Mouse (Mus musculus): ENCODE measurements around the gene Dio3. TPM values are rescaled to one million over a fixed set of nuclear protein-coding genes. Genes with fewer than 3 reads are reported as not detected.

Gene Dio3
- polyA plus RNA-seq (2016; fragmentation: Nextera tagmentation; extraction: Ambion mirVana), result 0.13 and 0.41 TPM in 2 replicates

DNA sequence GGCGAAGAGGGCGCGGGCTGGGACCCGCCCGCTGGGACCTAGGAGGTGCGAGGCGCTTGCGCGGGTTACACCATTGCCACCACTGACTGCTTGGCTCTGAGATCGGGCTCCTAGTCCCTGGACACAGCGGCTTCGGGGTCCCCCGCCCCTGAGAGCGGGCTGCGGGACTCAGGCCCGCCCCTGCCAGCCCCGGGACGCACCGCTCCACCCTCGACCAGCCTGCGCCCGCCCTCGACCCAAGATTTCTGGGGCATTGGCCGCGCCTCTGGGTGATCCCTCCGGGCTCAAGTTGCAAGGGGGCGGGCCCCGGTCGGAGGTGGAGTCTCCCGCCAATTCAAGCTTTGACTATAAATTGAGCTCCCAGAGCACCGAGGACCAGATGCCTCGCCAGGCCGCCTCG lies at the start of gene Dio3:
Gene Dio3 (plus strand): TSS at position 216 of the 400 bp plus-strand sequence.
- H3K27me3 ChIP-seq (replicated peaks), result peaks cover 100% of the 10 kb centered on the region
- H3K9me3 ChIP-seq (replicated peaks), result no peaks in the 10 kb centered on the region
- H3K27ac ChIP-seq, result no peak within 1 kb of the TSS
- ATAC-seq, result peak; percentile 56
- H3K9ac ChIP-seq, result no peak within 1 kb of the TSS
- peak within 1 kb of the TSS; percentile 41 for H3K4me3 ChIP-seq
- no peaks in the 10 kb centered on the region for H3K36me3 ChIP-seq
- no peaks in the 10 kb centered on the region for H3K4me1 ChIP-seq
- peak within 1 kb of the TSS; percentile 51 for H3K4me2 ChIP-seq
- WGBS (ENCODE audit: insufficient replicate concordance), result 3% methylated on average over 30 of the region's 34 CpGs

DNA sequence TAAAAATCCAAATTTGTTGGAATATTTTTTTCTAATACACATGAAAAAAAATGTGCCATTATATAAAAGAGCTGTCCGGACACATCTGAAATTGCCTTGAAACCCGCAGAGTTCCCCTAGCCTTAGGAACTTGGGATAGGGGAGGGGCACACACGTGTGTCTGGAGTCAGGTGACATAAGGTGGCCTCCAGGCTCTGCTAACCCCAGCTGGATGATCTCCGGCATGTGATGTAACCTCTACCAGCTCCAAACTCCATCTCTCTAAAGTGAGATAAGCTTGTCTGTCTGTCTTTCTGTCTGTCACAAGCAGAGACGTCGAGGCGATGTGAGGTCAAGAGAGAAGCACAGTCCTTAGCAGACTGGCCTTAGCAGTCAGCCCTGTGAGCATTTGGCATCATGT lies 48.6 kb upstream of the Dio3 start:
- H3K27ac ChIP-seq, result no peak overlapping the region
- H3K4me1 ChIP-seq, result no peaks in the 10 kb centered on the region
- H3K27me3 ChIP-seq (replicated peaks), result no peaks in the 10 kb centered on the region
- 56% methylated on average over 7 of the region's 7 CpGs for WGBS (ENCODE audit: insufficient replicate concordance)
- H3K4me2 ChIP-seq, result no peak overlapping the region
- no peaks in the 10 kb centered on the region for H3K9me3 ChIP-seq (replicated peaks)
- H3K4me3 ChIP-seq, result no peak overlapping the region
- no peaks in the 10 kb centered on the region for H3K36me3 ChIP-seq
- no peak overlapping the region for H3K9ac ChIP-seq
- peak; percentile 51; the same call in 1 of the 2 replicates for ATAC-seq

- H3K4me2 ChIP-seq, result no peak overlapping the region
- no peaks in the 10 kb centered on the region for H3K4me1 ChIP-seq
- no peaks in the 10 kb centered on the region for H3K9me3 ChIP-seq (replicated peaks)
- no peak overlapping the region for H3K27ac ChIP-seq
- no peak overlapping the region for H3K4me3 ChIP-seq
- no peaks in the 10 kb centered on the region for H3K27me3 ChIP-seq (replicated peaks)
- WGBS (ENCODE audit: insufficient replicate concordance), result 57% methylated on average over 8 of the region's 8 CpGs
- ATAC-seq, result peak; percentile 61
- H3K9ac ChIP-seq, result no peak overlapping the region
- H3K36me3 ChIP-seq, result no peaks in the 10 kb centered on the region
Observed at GRCm38 (mm10) chr12:110230767-110231166, 48.1 kb upstream of the Dio3 start.

DNA sequence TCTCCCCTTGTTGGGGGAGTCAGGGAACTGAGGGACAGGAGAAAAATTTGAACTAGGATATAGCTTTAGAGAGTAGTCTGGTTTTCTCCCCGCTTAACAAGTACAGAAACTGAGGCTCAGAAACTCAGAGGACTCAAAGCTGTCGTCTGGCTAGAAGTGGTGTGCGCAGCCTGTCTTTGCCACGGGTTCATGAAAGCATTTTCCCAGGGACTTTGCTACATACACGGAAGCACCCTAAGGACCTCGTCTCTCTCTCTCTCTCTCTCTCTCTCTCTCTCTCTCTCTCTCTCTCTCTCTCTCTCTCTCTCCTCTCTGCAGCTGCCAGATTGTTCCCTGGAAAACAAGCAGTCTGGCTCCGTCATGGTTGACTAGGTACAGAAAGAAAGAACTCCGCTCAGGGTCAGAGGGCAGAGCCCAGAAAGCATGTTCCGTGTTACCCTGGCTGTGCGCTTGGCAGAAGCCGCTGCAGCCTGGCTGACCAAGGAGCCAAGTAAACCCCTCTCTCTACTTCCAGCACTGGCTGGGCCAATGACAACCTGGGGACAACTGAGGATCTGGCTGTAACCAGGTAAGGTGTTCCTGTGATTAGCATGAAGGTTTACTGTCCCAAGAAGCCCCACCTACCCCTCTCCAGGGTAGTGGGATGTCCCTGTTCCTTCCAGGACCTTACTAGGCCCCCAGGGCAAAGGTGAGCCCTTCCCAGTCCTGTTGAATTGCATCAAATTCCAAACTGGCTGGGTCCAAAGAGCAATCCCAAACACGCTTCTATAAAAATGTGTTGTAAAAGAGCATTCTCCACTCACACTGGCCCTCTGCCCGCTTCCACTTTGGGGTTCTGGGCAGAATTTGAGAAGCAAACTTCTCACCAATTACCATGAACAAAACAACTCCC lies 46.9 kb upstream of the Dio3 start:
- Histone ChIP-seq H3K4me3 (no peak overlapping the region), H3K27me3 (replicated peaks) (no peaks in the 10 kb centered on the region), H3K4me1 (no peaks in the 10 kb centered on the region), H3K9ac (no peak overlapping the region), H3K36me3 (no peaks in the 10 kb centered on the region), H3K27ac (no peak overlapping the region), H3K9me3 (replicated peaks) (no peaks in the 10 kb centered on the region), H3K4me2 (no peak overlapping the region)
- 73% methylated on average over 13 of the region's 13 CpGs for WGBS (ENCODE audit: insufficient replicate concordance)
- no peak for ATAC-seq

DNA sequence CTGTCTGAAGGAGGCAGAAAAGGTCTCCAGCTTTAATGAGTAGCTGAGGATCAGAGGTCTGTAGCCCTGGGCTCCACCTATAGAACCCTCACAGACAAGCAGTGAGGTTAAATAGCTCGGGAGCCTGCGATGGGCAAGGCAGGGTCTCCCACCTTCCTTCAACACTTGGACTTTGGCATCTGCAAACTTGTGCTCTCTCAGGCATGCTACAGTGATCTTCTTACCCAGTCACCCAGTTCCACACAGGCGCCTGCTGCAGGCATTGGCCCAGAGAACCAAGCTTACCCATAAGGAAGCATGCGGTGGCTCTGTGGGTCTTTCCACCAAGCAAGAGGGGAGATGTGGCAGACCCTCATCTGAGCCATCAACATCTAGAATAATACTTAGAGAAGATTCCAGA lies 43.0 kb upstream of the Dio3 start:
- no peak for ATAC-seq
- 73% methylated on average over 4 of the region's 4 CpGs for WGBS (ENCODE audit: insufficient replicate concordance)

DNA sequence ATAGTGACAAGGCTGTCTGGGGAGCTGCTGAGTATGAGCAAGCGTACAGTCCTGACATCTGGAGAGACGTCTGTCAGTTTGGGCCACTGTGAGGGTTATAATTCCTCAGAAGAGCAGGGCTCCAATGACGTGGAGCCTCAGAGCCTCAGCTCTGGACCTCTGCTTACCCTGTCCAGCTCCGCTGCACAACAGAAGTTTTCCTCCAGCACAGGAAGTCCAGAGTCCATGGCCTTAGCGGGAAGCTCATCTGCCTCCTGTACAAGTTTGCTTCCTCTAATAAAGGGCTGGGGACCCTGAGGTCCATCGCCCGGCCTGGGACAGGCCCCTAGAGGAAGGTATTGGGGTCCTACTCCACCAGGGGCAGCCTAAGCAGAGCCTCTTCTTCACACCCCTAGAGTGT lies 41.8 kb upstream of the Dio3 start:
- H3K9ac ChIP-seq, result no peak overlapping the region
- H3K36me3 ChIP-seq, result no peaks in the 10 kb centered on the region
- no peaks in the 10 kb centered on the region for H3K27me3 ChIP-seq (replicated peaks)
- no peak overlapping the region for H3K27ac ChIP-seq
- no peak overlapping the region for H3K4me3 ChIP-seq
- H3K4me1 ChIP-seq, result no peaks in the 10 kb centered on the region
- no peak overlapping the region for H3K4me2 ChIP-seq
- no peak for ATAC-seq
- WGBS (ENCODE audit: insufficient replicate concordance), result 57% methylated on average over 7 of the region's 7 CpGs
- H3K9me3 ChIP-seq (replicated peaks), result no peaks in the 10 kb centered on the region

More for the DNA sequence above, 43.0 kb upstream of the Dio3 start:
- Histone ChIP-seq H3K4me3 (no peak overlapping the region), H3K4me1 (no peaks in the 10 kb centered on the region), H3K36me3 (no peaks in the 10 kb centered on the region), H3K27me3 (replicated peaks) (no peaks in the 10 kb centered on the region), H3K4me2 (no peak overlapping the region), H3K27ac (no peak overlapping the region), H3K9ac (no peak overlapping the region), H3K9me3 (replicated peaks) (no peaks in the 10 kb centered on the region)

DNA sequence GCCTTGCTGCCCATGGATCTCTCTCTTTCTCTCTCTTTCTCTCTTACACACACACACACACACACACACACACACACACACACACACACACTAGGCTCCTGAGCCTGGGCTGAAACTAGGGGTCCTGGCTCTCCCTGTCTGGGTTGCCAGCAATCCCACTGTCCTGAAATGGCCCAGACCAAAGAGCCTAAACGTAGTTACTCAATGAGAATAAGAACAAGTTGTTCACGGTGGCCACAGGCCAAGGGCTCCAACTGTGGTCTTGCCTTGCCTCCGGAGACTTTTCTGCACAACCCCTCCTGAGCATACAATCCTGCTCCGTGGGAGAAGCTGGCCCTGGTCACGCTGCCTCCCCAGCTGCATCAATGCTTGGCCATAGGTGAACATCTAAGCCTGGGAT lies 39.5 kb upstream of the Dio3 start:
- no peak overlapping the region for H3K4me3 ChIP-seq
- no peak overlapping the region for H3K4me2 ChIP-seq
- WGBS (ENCODE audit: insufficient replicate concordance), result 65% methylated on average over 5 of the region's 5 CpGs
- no peaks in the 10 kb centered on the region for H3K36me3 ChIP-seq
- H3K9ac ChIP-seq, result no peak overlapping the region
- H3K27me3 ChIP-seq (replicated peaks), result no peaks in the 10 kb centered on the region
- no peaks in the 10 kb centered on the region for H3K4me1 ChIP-seq
- H3K9me3 ChIP-seq (replicated peaks), result no peaks in the 10 kb centered on the region
- no peak overlapping the region for H3K27ac ChIP-seq
- ATAC-seq, result no peak

GRCm38 (mm10) chr12:110244581-110244980 lies 34.3 kb upstream of the Dio3 start:
- Histone ChIP-seq H3K27me3 (replicated peaks) (no peaks in the 10 kb centered on the region), H3K9me3 (replicated peaks) (no peaks in the 10 kb centered on the region), H3K9ac (no peak overlapping the region), H3K4me1 (no peaks in the 10 kb centered on the region), H3K4me3 (no peak overlapping the region), H3K36me3 (no peaks in the 10 kb centered on the region), H3K27ac (no peak overlapping the region), H3K4me2 (no peak overlapping the region)
- WGBS (ENCODE audit: insufficient replicate concordance), result 75% methylated on average over 6 of the region's 6 CpGs
- no peak for ATAC-seq

DNA sequence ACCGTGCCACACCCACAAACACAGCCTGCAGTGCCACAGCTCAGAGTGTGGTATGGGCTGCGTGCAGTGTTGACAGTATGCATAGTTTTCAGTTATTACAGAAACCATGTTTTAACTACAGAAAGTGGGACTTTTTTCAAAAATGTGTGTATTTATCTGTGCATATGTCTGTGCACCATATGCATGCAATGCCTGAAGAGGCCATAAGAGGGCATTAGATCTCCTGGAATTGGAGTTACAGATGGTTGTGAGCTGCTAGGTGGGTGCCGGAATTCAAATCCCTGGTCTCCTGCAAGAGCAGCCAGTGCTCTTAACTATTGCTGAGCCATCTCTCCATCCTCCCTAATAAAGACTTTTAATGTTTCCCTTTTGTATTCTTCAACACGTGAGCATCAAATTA lies 33.4 kb upstream of the Dio3 start:
- H3K27ac ChIP-seq, result no peak overlapping the region
- H3K9ac ChIP-seq, result no peak overlapping the region
- H3K27me3 ChIP-seq (replicated peaks), result no peaks in the 10 kb centered on the region
- WGBS (ENCODE audit: insufficient replicate concordance), result 77% methylated on average over 4 of the region's 4 CpGs
- H3K4me3 ChIP-seq, result no peak overlapping the region
- H3K4me1 ChIP-seq, result no peaks in the 10 kb centered on the region
- no peak for ATAC-seq
- no peaks in the 10 kb centered on the region for H3K9me3 ChIP-seq (replicated peaks)
- no peak overlapping the region for H3K4me2 ChIP-seq
- H3K36me3 ChIP-seq, result no peaks in the 10 kb centered on the region

DNA sequence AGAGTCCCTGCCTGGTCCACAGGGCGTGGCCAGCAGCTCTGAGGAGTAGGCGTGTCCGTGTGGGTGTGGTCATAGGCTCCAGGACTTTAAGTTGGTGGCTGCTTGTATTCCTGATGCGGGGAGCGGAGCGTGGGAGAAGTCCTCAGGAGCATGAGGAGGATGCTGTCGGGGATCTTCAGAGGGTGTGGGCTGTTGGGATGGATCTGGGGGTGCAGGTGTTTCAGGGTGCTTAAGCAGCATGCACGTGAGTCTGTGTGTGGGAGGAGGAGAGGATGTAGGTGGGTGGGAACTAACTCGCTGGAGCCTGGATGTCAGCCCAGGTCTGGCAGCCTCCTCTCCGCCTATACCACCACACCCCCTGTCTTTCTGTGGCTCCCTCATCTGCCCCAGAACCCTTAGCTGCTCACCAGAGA lies 26.7 kb upstream of the Dio3 start:
- H3K4me3 ChIP-seq, result no peak overlapping the region
- no peak overlapping the region for H3K27ac ChIP-seq
- H3K27me3 ChIP-seq (replicated peaks), result peaks cover 26% of the 10 kb centered on the region; the same call in 1 of the 2 replicates
- H3K4me2 ChIP-seq, result no peak overlapping the region
- no peaks in the 10 kb centered on the region for H3K9me3 ChIP-seq (replicated peaks)
- no peak for ATAC-seq
- H3K36me3 ChIP-seq, result no peaks in the 10 kb centered on the region
- no peaks in the 10 kb centered on the region for H3K4me1 ChIP-seq
- no peak overlapping the region for H3K9ac ChIP-seq
- 27% methylated on average over 10 of the region's 10 CpGs for WGBS (ENCODE audit: insufficient replicate concordance)

DNA sequence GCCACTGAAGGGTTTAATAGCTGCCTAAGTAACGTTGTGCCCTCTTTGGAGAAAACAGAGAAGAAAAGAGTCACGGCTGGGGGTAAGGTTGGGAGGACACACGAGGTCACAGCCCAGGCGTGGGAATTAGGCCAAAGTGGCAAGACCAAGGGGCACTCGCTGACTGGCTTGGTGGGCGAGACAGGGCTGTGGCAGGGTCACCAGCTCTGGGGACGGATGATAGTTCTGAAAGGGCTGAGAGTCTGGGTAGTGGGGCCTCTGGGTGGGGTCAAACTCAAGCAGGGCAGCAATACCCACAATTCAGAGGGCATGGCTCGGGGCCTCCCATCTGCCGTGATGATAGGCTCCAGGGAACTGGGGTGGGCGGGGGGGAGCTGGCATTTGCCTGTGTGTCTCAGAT lies 23.1 kb upstream of the Dio3 start:
- no peak overlapping the region for H3K27ac ChIP-seq
- H3K4me1 ChIP-seq, result no peaks in the 10 kb centered on the region
- H3K9me3 ChIP-seq (replicated peaks), result no peaks in the 10 kb centered on the region
- H3K4me3 ChIP-seq, result no peak overlapping the region
- no peaks in the 10 kb centered on the region for H3K36me3 ChIP-seq
- peaks cover 26% of the 10 kb centered on the region; the same call in 1 of the 2 replicates for H3K27me3 ChIP-seq (replicated peaks)
- 56% methylated on average over 9 of the region's 10 CpGs for WGBS (ENCODE audit: insufficient replicate concordance)
- no peak overlapping the region for H3K9ac ChIP-seq
- no peak for ATAC-seq
- H3K4me2 ChIP-seq, result no peak overlapping the region

DNA sequence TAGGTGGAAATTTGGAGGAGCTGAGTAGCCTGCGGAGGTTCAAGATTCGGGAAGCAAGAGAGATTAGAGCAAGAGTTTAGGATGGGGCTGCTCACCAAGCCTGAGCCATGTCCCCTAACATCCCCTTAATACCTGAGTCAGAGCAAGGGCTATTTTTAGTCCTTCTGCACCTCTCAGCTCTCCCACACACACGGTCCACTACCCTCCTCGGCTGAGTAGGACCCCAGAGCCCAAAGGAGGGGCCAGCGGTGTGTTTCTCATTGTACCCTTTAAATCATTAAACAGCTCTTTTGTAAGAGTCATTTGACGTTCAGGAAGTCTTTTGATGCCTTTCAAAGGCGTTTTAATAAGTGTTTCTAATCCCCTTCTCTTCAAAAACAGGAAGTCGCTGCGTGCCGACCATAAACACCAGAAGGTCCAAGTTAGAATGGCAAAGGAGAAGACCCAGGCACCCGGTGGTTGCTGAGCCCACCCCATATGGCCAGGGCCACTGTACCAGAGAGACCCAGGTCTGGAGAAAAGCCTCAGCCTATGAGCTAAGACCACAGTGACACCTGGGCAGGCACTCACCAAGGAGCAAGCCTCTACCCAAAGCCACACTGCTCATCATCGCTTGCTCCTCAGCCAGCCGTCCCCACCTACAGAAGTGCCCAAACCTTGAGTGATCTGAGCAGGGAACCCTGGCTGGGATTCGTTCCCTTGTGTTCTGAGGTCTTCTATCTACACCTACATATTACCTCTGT lies 22.2 kb upstream of the Dio3 start:
- ATAC-seq, result no peak
- no peaks in the 10 kb centered on the region for H3K9me3 ChIP-seq (replicated peaks)
- H3K4me2 ChIP-seq, result no peak overlapping the region
- H3K9ac ChIP-seq, result no peak overlapping the region
- H3K36me3 ChIP-seq, result no peaks in the 10 kb centered on the region
- H3K4me1 ChIP-seq, result no peaks in the 10 kb centered on the region
- H3K27ac ChIP-seq, result no peak overlapping the region
- H3K4me3 ChIP-seq, result no peak overlapping the region
- H3K27me3 ChIP-seq (replicated peaks), result peaks cover 18% of the 10 kb centered on the region; the same call in 1 of the 2 replicates
- 47% methylated on average over 14 of the region's 14 CpGs for WGBS (ENCODE audit: insufficient replicate concordance)

Data from liver, embryonic 12.5 days (tissue).